Mouse (Mus musculus): ENCODE data around the gene Gm4491.
A peak's percentile ranks its signal among the peaks of the same experiment; 100 is the strongest.

The Gm4491 gene

GRCm38 (mm10) chr14:57115823-57116544 is at the start of gene Gm4491:
Gene Gm4491, minus strand, starts transcription at chr14:57115883.
- no peak for DNase-seq

GRCm38 (mm10) chr14:57161833-57162232 is 46.1 kb upstream of the Gm4491 start:
- DNase-seq, result no peak

DNA sequence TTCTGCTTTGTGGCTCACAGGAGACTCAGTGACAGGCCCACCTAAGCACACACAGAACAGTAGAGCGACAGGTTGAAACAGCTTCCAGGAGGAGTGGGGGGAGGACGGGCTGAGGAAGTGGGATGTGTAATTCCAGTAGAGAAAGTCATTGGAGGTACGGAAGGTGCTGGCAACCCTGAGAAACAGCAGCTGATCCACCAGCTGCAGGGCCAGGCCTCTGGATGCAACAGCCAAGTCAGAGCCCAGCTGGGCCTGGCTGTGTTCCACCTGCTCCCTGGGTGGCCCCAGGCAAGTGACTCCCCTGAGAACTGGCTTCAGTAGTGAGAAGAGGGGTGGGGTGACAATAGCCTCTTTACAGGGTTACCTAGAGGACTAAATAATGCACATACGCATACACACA is 45.5 kb upstream of the Gm4491 start:
- no peak for DNase-seq

GRCm38 (mm10) chr14:57154916-57155315 is 39.2 kb upstream of the Gm4491 start:
- no peak for DNase-seq

DNA sequence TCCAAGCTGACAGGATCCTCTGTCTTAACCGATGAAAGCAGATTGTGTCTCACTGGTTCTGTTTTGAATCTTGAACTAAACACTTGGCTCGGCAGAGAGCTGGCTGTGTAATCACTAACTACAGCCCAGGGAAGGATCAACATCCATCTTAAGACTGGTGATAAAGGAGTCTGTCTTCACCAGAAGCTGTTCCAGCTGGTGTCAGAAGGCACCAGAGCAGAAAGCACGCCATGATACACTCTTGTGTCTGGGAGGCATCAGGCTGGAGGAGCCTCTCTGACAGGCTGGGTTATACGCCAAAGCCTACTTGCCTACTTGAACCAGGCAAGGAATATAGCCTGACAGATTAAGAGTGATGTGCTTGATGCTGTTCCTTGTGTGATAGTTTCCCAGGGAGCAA is 30.1 kb upstream of the Gm4491 start:
- no peak for DNase-seq

DNA sequence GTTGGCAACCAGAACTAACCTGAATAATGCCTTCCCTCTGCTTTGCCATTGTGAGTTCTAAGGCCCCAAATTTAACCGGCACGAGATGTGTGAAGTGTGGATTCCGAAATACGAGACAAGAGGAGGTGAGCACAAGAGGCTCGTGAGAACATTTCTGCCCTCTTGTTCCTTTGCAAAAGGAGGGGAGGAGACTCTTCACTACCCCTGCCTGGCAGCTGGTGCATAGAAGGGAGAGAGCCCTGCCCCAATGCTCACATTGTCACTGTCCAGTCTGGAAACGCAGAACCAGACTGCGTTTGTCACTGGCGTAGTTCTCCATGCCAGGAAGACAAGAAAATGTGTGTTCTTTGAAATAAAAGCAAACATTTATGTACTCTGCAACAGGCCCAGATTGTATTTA is 19.6 kb upstream of the Gm4491 start:
- DNase-seq, result no peak

- DNase-seq, result no peak
Measured at GRCm38 (mm10) chr14:57133161-57133661, 17.5 kb upstream of the Gm4491 start, which contains the start of gene Gjb6. Gene Gjb6, minus strand, starts transcription at chr14:57133611.

GRCm38 (mm10) chr14:57127383-57127782 is 11.7 kb upstream of the Gm4491 start:
- no peak for DNase-seq

- DNase-seq, result no peak
Measured at GRCm38 (mm10) chr14:57122295-57122694, 6.6 kb upstream of the Gm4491 start.

DNA sequence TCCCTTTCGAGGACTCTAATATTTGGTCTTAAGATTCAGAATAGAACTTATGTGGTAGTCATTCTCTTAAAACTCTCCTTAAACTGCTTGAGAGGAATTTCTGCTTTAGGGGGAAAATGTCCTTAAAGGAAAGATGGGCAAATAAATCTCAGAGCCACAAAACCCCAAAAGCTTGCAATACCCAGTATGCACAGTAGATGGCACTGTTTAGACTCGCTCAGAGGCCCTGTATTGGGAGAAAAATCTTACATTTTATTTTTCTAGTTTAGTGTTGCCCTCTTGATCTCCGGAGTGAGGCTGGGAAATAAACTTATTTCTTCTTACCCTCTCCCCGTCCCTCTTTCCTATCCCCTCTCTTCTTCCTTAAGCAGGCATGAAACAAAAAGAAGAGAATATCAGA is 6.5 kb downstream of the Gm4491 start:
- DNase-seq, result no peak

- no peak for DNase-seq
Measured at GRCm38 (mm10) chr14:57107916-57108315, 7.8 kb downstream of the Gm4491 start.

- no peak for DNase-seq
Measured at GRCm38 (mm10) chr14:57107091-57107490, 8.6 kb downstream of the Gm4491 start.

DNA sequence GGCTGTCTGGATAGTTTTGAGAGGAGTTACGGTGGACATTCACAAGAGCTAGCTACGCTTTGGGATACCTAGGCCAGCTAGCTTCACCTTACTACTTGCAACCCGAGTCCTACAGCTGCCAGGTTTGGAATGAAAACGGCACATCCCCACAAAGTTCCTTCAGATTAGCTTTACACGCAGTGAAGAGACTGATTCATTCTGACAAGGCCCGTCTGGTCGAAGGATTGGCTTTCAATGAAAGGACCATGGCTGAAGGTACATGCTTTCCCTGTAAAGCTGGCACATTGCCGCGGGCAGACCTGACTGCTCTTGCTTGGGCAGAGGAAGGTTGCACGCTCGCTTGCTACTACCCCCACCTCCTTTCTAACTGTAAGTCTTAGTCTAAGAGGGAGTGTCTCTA is 10.0 kb downstream of the Gm4491 start:
- no peak for DNase-seq

GRCm38 (mm10) chr14:57105111-57105510 is 10.6 kb downstream of the Gm4491 start:
- no peak for DNase-seq

DNA sequence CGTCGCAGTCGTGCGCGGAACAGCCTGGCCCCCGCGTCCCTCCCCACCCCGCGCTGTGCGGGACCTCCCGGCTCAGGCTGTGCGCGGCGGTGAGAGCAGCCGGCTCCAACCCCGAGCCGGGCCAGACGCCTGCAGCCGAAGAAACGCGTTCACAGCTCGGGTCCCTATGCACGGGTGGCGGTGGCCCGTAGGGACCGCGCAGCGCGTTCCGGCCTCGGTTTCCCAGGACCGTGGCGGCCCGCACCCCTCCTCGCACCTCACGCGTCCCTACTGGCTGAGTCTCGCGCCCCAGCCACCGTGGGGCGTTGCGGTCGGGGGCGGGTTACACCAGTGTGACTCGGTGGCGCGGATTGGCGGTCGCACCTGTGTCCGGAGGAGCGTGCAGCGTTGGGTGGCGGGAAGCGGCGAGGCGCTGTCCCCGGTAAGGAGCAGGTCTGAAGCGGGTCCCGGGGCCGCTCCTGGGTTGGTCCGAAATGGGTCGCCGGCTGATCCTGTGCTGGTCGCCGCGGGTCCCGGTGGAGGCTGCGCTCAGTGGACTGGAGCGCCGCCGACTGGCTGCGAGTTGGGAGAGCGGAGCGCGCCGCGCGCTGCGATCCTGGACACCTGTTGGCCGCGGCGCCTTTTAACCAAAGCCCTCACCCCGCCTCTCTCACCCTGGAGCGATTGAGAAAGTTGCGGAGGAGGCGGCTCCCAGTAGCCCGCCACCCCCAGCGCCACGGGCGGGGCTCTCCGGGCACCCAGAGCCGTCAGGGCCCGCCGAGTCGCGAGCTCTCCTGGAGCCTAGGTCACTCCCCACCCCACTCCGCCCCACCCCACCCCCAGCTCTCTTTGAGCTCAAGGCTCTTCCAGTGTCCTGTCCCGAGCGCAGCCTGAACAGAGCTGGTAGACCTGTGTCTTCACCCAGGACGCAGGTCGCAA is 11.3 kb downstream of the Gm4491 start, which contains the start of gene Gjb2:
Gjb2 (minus strand) TSS at position 597 of the 918 bp plus-strand sequence.
- peak in 1 of 2 experiments; percentile 6 for DNase-seq

DNA sequence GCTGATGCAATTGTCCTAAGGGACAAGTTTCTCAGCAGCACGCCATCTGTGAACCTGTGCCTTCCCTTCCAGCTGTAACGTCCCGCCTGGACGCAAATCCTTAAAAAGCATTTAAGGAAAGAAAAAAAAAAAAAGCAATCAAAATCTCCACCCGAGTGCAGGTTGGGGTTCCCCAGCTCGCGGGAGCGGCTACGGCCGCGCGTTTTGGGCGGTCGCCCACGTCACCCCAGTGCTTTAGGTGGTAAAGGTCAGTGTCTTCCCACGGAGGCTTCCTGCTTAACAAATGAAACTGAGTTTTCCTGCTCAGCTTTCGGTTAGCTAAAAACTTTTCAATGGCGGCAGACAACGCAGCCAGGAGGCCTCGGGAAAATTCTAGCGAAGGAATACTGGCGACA is 12.0 kb downstream of the Gm4491 start:
- DNase-seq, result no peak

DNA sequence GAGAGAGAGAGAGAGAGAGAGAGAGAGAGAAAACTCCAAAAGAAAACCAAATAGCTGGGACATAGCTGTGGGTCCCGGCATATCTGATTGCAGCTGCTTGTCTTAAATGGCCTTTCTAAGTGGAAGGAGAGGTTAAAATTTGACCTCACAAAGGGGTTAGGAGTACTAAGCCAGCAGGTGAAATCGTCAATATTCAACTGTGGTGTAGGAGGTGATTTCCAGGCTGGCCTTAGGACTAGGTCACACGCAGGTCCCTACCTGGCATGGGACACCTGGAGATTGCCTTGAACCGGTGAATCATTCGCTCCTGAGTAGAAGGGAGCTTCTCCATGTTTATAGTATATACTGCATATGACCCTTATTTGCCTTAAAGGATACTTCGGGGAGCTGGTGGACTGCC is 12.6 kb downstream of the Gm4491 start:
- no peak for DNase-seq

- no peak for DNase-seq
Measured at GRCm38 (mm10) chr14:57101623-57102022, 14.1 kb downstream of the Gm4491 start.

DNA sequence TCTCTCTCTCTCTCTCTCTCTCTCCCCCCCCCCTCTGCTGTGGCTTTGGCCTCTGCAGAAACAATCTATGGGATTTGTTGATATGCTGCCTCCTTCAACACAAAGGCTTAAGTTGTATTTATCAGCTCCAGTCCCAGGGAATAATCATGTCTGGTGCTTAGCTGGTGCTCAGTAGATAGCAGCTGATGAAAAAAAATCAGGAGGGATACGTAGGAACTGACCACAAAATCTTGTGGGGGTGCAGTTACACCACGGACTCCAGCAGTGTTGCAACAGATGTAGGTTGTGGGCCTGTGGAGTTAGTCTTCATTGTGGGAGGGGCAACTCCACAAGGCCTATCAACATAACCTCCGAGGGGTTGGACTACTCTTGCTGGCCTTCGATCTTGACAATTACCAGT is 19.8 kb downstream of the Gm4491 start:
- no peak for DNase-seq

DNA sequence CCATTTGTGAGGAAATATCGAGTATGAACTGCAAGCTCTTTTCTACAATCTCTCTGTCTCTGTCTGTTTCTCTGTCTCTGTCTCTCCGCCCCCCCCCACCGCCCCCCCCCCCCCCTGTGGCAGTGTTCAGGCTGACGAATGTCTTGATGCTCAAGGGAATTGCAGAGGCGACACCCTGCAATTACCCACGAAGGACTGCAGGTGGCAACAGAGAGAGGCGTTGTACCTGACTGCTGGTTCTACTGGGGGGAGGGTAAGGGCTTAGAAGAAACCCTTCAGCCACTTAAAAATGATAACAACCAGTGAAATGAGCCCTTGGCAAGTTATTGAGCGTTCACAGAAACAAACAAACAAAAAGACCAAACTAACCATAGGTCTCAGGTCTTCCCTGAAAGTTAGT is 22.7 kb downstream of the Gm4491 start:
- peak in 1 of 2 experiments; percentile 17 for DNase-seq

- no peak for DNase-seq
Measured at GRCm38 (mm10) chr14:57090001-57090400, 25.7 kb downstream of the Gm4491 start.

- no peak for DNase-seq
Measured at GRCm38 (mm10) chr14:57089107-57089506, 26.6 kb downstream of the Gm4491 start.

DNA sequence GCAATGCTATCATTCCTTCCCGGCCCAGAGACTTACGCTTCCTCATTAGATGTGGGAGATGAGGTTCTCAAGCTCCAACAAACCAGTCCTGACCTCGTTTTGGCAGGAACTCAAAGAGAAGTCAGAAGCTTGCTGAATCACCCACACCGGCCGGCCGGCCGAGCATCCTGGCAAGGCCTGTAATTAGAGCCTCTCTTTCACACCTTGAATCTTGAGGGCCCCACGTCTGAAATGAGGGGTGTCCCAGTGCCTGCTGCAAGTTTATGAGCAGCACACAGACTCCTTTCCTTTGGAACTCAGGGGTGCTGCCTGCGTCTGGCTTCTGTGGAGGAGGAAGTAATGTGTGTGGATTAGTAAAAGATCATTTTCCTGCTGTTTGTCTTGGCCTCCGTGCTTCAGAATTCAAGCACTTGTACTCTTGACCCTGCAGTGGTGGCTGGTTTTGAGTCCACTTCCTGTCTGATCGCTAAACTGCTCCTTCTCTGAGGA is 31.5 kb downstream of the Gm4491 start:
- DNase-seq, result no peak
